Mouse (Mus musculus) heart, postnatal 25 days (tissue): ENCODE results near the gene Tbpl2. TPM values are rescaled to one million over a fixed set of nuclear protein-coding genes. Genes with fewer than 3 reads are reported as not detected.

Experiments
- DNase-seq: peaks from one replicate; pipeline ENCODE4 v3.0.0; 2022; ENCODE audit warnings: low spot score
- intact Hi-C: fragments of 180-260 bp; cut with DNase I; formaldehyde crosslinking; loops from one replicate; pipeline ENCODE4 v1.15.1; 2025
- total RNA-seq, 2 experiments: library from RNA; stranded (reverse); gene quantifications; 2 replicates each; pipeline ENCODE4 v1.2.3; 2021

Gene Tbpl2
- not detected for total RNA-seq

DNA sequence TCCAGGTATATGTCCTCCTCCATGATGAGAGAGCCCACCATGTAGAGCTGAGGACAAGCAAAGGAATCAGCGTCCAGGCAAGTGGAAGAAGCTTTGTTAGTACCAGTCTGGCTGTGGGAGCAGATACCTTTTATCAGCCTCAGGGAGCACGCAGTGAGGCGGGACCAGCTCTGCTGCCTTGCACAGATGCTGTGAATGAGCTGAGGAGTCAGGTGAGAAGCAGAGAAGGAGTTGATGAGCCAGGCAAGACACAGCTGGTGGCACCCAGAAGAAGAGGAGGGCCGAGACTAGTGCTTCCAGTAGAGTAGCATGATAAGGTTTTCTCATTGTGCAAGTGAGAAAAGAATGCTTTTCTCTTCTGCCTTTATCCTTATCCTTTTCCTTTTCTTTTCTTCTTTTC, at the start of gene Tbpl2:
TSS of gene Tbpl2 (minus strand) at position 101 of the 400 bp plus-strand sequence.
- intact Hi-C loops, result no loop called here
- no peak for DNase-seq

DNA sequence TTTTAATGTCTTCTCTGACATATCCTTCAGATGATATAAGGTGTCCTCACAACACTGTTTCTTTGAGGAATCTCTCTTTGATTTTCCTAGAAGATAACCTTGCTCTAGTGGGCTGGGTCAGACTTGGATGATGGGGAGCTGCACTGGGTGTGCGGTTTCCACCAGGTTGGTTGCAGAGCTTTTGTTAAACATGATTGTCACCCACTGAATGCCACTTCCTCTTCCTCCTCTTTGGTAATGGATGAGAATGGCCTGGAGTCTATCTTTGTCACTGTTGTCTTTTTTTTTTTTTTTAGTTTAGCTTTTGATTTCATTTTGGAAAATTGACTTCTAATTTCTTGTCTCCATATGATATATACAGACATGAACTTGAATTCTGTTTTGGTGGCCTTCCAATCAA, 38.0 kb upstream of the Tbpl2 start:
- intact Hi-C loops, result no loop called here
- DNase-seq, result no peak

DNA sequence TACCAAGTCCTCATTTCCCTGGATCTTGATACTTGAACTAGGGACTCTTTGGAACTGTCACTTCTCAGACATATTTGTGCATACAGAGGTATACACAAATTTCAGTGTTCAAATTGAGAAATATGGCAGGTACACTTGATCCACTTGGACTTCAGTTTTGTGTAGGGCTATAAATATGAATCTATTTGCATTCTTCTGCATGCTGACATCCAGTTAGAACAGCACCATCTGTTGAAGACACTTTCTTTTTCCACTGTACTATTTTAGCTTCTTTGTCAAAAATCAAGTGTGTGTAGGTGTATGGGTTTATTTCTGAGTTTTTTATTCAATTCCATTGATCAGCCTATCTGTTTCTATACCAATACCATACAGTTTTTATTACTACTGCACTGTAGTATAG, 12.7 kb upstream of the Tbpl2 start:
- DNase-seq, result no peak
- intact Hi-C loops, result no loop called here

DNA sequence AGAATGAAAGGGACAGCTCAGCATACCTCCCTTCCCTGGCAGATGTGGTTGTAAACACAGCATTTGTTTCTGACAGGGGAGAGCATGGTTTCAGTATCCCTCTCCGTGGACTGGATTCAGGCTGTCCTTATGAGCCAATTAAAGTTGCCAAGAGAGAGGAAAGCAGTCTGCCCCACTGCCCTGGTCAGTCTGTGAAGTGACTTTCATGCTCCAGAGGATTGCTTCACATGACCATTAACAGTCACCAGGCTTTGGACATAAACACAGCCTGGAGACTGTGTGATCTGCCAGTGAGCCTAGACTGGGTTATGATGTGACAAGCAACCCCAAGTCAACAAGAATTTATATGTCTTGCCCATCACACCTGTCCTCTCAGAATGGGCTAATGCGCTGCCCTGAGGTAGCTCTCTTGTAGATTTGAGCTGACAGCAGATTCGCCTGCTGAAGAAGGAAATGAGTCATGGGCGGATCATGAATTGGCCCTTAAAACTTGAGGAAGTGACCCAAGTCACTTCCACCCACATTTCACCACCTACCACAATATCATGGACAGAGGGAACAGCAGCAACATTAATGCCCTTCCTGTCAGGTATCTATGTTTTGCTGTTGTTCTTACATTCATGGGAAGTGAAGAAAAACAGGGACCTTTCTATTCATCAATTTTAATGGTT, 7.4 kb upstream of the Tbpl2 start:
- no peak for DNase-seq
- intact Hi-C loops, result no loop called here

DNA sequence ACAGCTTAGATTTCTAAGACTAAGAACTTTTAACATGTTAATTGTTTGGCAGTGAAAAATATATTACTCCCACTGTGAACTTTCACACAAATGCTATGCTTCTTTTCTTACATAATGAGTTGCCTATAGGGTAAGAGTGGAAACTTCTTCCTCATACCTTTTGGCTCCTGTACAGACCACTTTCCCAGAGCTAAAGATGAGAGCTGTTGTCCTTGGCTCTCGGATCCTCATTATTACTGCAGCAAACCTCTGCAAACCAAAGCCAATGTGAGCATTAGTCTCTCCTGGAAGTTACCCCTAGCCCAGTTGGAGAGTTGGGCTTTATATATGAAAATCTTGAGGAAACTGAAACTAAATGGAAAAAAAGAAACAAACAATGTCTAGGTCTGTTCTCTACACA, 5.5 kb downstream of the Tbpl2 start:
- intact Hi-C loops, result no loop called here

DNA sequence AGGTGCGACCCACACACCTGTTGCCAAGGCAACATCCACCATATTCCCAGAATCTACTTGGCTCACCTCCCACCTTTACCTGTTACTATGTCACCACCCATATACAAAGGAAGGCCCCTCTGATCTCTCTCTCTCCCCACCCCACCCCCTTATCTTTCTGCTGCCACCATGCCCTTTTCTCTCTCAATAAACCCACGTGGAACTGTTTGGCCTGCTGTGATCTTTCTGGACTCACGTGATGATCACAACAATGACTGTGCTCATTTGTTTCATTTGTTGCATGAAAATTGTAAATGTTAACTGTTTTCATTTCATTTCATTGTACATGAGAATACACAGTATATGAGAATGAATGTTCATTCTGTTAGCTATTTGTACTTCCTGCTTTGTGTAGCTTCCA, 45.9 kb downstream of the Tbpl2 start:
- intact Hi-C loops, result no loop called here
- no peak for DNase-seq

More for the DNA sequence above, 5.5 kb downstream of the Tbpl2 start:
- DNase-seq, result no peak

DNA sequence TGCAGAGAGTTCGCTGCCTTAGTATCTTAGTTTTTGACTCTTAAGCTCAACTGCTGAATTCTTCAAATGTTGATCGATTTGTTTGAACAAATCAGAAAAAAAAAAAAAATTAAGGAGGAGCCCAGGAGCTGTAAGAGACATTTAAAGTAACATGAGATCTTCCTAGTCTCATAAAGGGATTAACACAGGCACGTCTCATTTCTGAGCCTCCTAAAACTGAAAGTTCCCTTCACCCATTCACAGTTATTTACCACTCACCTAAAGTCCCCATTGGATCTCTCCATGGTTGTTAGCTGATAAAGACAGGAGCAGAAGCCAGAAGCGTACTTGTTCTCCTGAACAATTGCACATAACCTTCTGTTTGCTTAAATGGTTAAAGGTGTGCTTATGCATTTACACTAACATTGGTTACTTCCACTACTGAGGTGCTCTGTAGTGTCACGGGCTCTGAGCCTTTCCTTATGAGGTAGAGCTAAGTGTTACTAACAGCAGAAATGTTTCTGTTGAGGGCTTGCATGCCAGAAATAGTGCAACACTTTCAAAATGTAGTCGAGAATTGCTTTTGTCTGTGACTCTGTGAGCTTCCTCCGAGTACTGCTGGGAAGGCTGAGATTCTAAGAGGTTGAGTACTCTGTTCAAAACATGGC, 46.9 kb downstream of the Tbpl2 start, which contains the start of gene Hnmt:
TSS of gene Hnmt (minus strand) at position 51 of the 647 bp plus-strand sequence.
- intact Hi-C loops, result no loop called here
- DNase-seq, result no peak

DNA sequence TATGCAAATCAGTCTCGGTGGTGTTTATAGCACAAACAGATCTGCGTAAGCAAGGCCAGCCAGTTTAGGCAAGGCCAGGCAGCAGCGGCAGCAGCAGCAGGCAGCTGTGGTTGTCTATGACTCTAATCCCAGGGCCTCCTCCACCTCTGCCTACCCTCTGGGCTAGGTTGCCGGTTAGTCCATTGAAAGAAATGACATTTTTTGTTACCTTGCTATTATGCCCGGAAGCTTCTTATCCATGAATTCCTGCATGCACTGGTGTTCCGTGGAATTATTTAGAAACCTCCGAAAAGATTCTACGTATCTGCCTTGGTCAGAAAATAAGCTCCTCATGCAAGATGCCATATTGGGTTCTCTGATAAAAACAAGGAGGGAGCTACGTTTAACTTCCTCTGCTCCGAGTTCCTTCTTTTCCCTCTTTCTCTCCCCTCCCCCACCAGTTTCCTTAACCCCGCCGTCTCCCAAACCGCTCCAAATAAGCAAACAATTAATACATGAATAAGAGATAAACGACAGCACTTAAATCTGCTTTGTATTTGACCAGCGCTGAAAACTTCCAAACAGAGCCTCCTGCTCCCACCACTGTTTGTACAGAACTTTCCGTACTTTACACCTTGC, 47.8 kb downstream of the Tbpl2 start:
- intact Hi-C loops, result no loop called here
- DNase-seq, result peak; percentile 18

DNA sequence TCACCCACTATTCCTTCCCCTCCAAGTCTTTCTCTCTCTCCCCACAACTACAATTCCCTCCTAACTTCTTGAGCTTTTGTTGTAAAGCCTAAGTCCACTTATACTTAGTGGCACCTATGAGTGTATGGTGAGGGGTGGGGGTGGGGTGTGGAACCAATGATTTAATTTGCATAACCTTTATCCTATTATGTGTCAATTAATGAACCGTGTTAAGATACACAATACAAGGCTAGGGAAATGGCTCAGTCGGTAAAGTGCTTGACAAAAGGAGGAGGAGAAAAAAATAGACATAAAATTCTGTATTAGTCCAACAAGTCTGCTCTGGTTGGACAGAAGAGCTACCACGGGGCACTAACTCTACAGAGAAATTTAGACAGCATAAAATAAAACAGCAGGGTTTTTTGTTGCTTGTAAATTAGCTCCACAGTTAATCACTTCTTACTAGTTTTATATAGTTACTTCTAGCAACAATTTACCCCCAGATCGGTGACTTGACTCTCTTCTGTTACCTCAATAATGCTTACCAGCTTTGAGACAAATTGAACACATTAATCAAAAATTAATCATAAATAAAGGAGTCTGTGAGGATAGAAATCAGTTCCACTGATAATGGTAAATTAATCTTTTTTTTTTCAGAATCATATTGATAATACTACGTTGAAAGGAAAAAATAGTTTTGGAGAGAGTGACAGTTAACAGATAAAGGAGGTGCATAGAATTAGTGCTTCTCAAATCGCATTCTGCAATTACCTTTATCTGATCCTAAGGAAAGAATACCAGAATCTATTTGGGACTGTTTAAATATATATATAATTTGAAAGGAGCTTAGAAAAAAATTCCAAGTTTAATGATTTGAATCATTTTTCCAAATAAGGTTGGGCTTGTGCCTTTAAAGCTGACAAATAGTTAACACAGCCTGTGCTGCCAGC, 48.6 kb downstream of the Tbpl2 start:
- no peak for DNase-seq
- intact Hi-C loops, result no loop called here

DNA sequence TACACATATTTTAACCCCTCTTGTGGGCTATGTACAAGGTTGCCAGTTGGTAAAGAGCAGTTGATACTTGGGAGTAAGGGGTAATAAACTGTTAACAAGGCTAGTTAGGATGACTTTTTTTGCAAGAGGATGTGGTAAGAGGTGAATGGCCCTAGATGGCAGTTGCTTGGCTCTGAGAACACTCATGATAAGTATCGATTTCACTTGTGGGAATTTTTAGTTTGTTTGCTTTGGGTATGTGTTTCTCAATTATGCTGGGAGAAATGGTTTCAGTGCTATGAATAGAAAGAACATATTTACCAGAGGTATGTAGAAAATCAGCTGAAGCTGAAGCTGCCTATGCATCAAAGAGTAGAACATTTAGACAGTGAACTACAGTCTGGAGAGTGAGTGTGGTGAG, 53.5 kb downstream of the Tbpl2 start:
- intact Hi-C loops, result no loop called here
- DNase-seq, result no peak

DNA sequence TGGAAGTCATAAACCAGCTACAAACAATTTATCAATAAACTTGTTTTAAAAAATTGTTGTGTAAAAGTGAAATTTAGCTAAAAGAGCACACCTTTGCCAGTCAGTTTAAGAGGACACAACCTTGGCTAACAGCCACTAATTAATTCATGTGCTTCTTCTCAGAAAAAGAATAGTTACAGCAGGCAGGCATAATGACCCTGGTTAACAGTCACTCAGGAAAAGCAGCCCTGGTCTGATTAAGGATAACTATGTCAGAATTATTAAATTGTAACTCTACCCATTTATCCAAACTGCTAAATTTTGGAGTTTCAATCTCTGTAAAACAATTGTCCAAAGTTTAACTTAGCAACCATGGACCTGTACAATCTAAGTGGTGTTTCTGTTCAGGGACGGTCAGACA, 55.9 kb downstream of the Tbpl2 start:
- intact Hi-C loops, result no loop called here
- no peak for DNase-seq

Other genes starting within 250 kb of the Tbpl2 start
- gene Hnmt, start 47.2 kb downstream of the Tbpl2 start, total RNA-seq, result 10 to 100 TPM; 11.7 to 14.6 TPM
- gene Il1f8, start 56.6 kb upstream of the Tbpl2 start, total RNA-seq, result not detected
- gene Il1f9, start 89.9 kb upstream of the Tbpl2 start, total RNA-seq, result not detected
- not detected for gene Il1f6, start 118.8 kb upstream of the Tbpl2 start, total RNA-seq
- not detected for gene Il1f5, start 180.4 kb upstream of the Tbpl2 start, total RNA-seq
- gene Il1f10, start 194.6 kb upstream of the Tbpl2 start, total RNA-seq, result not detected
- not detected for gene Il1rn, start 240.3 kb upstream of the Tbpl2 start, total RNA-seq